Mouse (Mus musculus) induced T-regulatory cell, adult 2 months (primary cell): ENCODE results near the gene Adarb1.
A peak's percentile ranks its signal among the peaks of the same experiment; 100 is the strongest.

Experiments
- DNase-seq: peaks from one replicate; pipeline ENCODE4 v3.0.0-alpha.2; 2012; ENCODE audit warnings: low read depth

Gene Adarb1

DNA sequence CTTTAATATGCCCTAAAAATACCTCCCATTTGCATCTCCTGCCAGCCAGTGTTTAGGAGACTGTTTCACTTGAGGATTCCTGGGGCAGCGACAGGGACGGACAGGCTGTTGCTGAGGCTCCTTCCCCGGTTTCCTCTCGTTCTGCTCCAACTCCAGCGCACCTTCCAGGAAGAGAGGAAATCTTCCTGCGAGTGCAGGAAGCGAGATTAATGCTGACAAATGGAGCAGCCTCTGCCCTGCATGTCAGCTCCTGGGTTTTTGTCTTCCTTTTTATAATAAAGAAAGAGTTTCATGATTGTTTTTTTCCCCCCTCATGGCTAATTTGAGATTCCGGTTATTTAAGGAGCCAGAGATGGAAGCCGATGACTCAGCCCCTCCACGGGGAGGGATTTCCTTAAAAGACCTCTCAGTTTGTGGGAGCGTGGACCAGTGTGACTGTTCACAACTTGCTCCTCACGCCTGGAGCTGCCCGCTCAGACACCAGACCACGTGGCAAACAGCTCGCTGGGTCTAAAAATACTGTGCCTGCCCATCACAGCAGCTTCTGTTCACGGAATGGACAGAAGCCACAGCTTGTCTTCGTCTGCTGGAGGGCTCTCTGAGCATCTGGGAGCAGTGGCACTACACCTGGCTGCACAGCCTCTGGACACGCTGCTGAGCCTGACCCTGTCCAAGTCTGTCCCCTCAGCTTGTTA, 16.5 kb upstream of the Adarb1 start:
- DNase-seq = no peak

DNA sequence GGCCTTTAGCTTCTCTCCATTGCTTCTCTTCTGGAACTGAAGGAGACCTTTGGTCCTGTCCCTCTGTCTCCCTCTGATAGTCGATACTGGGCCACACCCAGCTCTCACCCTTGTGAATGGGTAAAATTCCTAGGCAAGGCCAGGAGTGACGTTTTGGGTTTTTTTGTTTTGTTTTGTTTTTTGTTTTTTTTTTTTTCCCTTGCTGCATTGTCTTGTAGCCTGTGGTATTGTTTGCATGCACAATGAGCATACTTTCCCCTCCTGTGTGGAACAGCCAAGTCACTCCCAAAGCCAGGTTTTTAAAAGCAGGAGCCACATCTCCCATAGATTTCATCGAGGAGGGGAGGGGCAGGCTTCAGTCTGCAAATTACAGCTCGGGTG, 16.0 kb upstream of the Adarb1 start:
- DNase-seq = no peak

DNA sequence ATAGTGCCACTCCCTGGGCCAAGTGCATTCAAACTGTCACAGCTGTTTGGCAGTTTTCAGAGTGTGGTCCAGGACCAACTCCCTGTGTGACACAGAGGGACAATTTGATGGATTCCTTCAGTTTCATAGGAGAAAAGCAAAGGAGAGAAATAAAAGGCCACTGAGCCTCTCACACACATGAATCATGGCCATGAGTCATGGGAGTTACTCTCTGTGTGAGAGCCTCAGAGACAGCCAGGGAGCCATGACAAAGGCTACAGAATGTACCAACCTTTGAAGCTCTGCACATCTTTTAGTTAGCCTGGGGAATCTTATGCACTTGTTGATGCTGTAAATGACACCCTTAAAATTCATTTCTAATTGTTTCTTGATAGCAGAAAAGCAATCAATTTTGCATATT, 12.7 kb upstream of the Adarb1 start:
- DNase-seq = no peak

DNA sequence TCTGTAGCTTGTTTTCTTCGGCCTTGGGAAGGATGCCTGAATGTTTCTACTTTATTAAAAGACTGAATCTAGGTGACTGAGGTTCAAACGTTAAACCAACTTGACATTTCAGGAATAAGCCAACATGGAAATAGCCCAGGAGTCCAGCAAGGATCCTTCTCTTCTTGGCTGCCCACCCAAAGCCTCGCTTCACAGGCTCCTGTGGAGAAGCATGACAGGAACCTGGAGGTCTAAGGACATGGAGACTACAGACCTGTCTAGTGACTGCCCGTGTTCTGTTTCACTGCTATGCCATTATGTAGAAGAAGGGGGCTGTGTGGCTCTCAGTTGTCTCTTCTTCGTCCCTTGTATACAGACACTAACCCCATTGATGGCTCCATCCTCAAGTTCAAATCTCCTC, 11.9 kb upstream of the Adarb1 start:
- DNase-seq = no peak

DNA sequence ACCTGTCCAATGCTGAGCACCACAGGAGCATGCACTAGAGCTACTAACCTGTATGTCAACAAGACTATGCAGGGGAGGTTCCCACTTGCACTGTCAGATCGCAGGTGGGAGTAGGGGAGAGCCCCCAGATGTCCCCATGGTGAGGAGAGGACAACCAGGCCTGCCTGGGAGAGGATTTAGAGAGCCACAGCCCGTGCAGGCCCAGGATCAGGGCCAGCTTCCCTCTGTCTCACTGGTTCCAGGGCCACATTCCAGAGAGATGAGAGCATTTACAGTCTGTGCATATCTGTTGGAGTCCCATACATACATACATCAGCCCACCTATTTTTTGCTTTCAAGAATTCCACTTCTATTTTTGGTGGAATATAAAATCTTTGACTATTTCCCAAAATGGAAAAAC, 9.5 kb upstream of the Adarb1 start:
- DNase-seq = no peak

DNA sequence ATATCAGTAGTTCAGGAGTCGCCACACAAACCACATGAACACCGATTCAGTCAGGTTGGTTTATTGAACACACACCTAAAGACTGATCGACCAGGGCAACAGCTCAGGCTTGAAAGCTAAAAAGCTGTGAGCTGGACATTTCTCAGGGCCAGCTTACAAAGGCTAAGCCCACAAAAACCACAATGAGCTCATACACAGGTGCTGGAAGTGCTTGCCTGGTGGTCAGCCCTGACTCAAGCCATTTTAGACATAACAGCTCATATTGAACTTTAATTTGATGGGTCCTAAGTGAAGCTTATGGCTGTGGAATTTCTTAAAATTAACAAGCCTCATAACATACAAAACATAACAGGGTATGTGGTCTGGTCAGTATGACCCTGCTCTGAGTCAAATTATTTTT, 2.1 kb upstream of the Adarb1 start:
- no peak for DNase-seq

DNA sequence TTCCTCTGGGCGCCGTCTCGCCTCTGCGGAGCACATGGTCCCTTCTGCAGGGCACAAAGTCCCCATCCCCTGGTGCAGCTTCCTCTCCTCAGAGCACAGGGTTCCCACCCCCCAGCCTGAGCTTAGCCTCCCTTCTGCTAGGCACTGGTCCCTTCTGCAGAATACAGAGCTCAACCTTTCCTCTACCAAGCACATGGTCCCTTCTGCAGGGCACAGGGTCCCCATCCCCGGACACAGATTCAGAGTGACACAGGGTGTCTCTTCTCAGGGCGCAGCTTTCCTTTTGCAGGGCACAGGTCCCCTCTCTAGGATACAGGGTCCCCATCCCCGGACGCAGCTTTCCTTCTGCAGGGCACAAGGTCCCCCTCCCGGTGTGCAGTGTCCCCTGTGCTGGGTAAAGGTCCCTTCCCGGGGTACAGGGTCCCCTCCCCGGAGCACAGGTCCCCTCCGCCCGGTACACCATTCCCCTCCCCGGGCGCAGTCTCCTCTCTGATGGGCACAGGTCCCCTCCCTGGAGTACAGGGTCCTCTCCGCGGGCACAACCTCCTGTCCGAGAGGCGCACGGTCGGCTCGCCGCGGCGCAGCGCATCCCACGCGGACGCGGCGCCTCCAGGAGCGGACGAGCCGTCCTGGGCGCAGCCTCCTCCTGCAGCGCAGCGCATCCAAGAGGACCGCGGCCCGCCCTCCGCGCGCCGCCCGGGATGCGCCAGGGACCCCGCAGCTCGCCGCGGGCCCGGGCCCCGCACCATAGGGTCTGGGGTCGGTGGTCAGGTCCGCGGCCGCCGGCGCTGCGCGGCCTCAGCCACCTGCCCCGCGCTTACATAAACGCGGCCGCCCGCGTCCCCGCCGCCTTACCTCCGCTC, 599 bp downstream of the Adarb1 start:
- peak; percentile 48 for DNase-seq

DNA sequence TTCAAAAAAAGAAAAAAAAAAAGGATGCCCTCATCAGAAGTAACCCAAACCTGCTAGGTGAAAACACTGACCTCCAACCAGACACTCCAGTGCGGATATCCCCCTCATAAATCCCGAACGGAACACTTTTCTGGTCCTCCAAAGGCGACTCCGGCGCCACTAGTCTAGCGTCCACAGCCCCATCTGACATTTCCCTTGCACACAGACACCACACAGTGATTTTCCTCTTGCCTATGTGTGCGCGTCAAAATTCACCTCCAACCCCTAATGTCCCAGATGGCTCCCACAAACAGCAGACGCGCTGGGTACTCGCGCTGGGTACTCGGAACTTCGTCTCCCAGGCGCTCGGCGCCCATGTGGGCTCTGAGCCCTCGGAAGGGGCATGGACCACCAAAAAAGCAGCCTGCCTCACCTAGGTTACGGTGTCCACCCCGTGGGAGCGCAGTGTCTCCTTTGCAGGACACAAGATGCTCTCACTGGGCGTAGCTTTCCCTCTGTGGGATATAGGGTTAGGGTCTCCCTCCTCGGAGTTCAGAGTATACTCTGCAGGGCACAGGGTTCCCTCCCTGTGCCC, 1.3 kb downstream of the Adarb1 start:
- DNase-seq = no peak

DNA sequence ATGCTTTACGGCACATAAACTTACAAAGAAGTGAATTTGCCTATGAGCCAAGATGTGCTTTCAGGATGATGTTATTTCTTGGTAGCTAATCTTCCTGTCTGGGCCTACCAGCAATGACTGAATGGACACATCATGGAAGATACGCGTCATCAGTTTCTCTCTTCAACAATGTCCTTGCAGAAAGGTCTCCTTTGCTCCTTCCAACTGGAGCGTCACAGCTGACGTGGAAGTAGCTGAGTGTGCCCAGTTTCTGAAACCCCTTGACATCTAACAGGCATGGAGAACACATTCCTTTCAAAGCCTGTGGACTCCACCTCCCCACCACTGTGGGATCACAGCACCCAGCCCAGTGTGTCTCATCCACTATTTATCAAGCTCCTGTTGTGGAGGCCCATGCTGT, 2.2 kb downstream of the Adarb1 start:
- DNase-seq = peak; percentile 18

DNA sequence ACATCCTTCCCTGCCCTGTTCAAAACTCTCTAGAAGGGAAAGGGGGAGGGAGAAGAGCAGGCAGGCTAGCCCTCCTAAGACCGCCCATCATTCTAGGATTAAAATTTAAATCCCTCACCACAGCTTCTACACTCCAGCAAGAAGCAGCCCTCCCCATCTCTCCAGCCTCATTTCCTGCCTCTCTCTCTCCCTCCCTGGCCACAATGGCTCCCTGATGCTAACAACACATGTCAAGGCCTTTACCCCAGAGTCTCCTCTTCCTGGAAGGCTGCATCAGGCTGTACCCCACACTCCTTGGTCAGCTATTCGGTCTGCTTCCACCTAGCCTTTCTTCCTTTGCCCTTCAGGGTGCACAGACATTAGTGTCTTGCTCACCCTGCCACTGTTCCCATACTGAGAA, 4.3 kb downstream of the Adarb1 start:
- no peak for DNase-seq

DNA sequence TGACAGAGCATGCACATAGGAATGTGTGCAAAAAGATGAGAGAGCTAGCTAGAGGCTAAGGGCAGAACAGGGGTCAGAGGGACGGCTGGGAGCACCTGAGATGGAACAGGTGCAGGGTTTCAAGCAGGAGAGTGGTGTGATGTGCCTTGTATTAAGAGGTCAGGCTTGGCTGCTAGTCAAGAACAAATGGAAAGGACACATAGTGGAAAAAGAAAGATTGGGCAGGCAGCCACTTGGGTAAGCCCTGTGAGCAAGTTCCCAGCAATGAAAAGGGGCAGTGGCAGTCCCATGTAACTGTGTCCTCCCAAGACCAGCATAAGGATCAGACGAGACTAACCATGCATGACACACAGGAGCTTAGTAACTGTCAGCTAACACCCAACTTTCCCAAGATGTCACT, 8.9 kb downstream of the Adarb1 start:
- DNase-seq = no peak

DNA sequence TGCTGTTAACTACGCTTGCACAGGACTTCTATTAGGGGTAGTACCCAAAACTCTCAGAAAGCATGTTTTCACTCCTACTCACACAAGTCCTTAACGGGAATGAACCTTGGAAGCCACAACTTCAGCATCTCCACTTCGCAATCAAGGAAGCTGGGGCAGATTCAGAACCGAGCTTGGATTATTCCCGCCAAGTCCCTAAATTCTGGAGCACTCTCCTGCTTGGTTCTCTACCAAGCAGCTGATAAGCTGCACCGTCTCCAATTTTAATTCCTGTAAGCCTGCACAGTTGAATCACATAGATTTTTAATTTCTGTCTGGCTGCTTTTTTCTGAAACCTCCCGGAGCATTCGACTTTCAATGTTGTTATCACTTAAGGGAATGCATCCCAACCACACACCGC, 9.8 kb downstream of the Adarb1 start:
- DNase-seq = no peak

DNA sequence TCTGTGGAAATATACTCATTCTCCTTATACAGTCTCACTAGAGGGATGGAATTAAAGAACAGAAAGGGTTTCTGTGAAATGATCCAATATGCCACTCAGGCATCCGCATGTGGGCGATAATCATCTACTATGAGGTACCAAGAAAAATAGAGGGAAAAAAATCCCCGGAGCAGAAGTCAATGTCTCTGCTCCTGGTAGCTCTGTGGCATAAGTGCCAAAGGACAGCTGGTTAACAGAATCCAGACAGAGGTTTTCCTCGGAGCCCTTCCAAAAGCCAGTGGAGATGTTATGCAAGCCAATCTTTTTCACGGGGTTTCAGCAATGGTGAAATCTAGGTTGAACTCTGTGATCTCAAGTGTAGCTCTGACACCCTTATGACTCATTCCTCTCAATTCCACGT, 11.6 kb downstream of the Adarb1 start:
- no peak for DNase-seq

DNA sequence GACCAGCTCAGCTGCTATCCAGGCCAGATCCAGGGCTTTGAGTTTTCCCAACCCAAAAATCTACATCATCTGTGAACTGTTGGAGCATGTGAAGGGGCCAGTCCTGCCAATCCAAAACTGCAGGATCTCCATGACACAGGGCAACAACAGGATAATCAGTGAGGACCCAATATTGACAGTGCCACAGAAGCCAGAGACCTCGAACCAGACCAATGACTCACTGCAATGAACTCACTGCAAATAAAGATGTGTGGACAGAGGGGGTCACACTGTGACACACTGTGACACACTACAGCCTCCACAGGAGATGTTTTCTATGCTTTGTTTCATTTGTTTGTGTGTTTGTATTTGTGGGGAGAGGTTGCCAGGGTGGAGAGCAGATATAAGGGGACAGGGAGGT, 15.6 kb downstream of the Adarb1 start:
- DNase-seq = no peak

DNA sequence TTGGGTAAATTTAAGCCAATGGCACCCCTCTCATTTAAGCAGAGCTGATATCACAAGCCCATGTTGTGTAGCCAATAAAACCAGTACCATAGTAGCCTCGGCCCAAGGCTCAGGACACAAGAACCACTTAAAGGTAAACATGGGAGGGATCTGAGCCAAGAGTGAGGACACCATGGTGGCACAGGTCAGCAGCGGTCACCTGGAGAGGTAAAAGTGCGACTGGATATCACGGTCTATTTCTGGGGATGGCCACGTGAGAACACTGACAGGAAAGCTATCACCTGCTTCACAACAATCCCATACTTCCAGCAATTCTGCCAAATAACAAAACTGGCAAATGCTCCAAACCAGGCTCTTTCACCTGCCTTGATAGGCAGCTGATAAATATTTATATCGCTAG, 17.0 kb downstream of the Adarb1 start:
- DNase-seq = no peak

DNA sequence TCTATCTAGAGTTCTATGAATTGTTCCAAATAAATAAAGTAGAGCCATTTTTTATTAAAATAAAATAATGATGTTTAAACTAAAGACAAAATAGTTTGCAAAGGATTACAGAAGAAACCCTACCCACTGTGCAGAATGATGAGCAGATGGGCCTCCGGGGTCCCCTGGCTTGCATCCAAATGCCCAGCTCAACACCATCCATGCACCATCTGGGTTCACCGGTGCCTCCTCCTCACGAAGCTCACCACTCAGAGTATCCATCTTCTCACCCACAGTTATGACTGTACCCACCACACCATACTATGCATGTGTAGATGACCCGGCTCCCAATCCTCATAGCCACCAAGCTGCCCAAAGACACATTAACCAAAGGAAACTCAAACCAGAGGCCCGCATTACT, 18.1 kb downstream of the Adarb1 start:
- DNase-seq = no peak

DNA sequence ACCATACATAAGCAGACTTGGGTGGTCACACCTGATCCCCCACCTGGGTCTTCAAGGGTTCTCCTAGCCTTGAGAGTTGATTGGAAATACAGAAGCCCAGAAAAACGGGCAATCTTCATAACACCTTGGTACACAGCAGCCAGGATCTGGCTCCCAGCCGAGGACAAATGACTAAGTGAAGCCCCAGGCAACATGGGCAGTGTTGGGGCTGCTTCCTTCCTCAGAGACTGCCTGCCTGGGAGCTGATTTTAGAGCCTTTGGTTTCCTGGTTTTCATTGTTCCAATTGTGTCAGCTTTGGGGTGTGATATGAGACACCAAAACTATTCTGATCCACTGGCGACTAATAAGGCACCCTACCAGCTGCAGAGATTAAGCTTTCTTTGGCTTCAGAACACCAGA, 20.0 kb downstream of the Adarb1 start:
- DNase-seq = no peak

DNA sequence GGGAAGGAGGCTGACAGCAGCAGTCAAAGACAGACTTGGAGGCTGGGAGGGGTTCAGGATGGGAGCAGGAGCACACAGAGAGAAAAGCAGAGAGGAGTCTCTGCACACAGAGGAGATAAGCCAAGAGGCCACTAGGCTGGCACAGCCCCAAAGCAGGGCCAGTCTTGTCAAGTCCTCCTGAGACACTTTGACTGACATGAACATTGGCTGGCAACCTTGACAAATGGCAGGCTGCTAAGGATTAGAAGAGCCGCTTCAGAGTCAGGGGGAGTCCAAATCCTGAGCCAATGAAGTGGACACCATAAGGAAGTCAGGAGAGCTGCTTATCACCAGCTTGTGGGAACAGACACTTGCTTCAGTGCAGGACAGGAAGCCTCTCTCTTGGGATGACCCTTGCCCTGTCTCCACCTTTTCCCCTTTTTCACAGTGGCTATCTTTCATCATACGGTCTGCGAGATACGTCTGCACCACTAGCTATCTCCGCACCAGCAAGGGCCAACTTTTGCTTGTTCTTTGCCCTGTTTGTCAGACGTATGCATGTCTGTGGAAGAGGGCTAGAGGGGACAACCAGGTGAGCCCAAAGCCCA, 20.9 kb downstream of the Adarb1 start:
- no peak for DNase-seq

DNA sequence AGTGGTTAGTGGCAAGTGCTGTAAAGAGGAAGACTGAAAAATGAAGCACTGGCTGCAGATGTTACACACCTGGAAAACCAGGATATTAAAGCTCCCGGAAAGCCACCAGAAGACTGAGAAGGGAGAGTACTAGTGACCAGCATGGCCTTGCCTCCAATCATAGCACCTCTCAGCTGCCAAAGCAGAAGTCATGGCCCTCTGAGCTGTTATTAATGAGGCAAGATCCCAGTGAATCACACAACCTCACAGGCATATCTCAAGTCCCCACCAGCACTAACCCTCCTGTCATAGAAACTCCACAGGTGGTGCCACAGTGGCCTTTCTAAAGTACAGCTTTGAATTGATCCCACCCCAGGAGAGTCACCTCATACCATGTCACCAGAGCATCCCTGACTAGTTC, 22.1 kb downstream of the Adarb1 start:
- no peak for DNase-seq

DNA sequence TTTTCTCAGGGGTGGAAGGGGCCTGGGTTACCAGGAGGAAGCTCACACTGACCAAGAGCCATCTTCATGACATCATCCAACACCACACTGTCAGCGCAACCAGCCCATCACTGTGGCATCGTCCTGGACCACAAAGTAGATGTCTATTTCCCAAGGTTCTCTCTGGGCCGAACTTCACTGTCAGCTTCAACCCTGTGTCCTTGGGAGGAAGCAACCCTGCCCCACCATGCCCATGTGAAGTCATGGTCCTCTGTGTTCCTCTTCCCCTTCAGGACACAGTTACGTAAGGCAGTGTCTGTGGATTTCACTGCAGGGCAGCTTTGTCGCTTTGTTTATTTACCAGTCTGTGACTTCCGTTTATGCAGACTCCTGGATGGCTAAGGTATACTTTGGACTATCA, 27.0 kb downstream of the Adarb1 start:
- DNase-seq = no peak

DNA sequence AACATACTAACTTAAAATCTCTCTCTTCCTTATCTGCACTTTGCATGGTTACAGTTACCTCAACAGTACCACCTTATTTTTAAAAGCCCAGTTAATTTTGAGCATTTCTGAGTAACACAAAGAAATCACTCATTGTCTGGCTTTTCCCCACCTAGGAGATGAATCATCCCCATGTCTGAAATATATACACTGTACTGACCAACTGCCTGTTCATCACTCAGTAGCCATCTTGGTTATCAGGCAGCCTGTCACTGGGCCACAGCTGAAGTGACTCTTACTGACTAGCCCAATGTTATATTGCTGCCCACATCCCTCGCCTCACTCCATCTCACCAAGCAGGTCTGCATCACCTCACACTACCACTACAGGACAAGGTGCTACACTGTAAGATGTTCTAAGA, 30.5 kb downstream of the Adarb1 start:
- DNase-seq = no peak

DNA sequence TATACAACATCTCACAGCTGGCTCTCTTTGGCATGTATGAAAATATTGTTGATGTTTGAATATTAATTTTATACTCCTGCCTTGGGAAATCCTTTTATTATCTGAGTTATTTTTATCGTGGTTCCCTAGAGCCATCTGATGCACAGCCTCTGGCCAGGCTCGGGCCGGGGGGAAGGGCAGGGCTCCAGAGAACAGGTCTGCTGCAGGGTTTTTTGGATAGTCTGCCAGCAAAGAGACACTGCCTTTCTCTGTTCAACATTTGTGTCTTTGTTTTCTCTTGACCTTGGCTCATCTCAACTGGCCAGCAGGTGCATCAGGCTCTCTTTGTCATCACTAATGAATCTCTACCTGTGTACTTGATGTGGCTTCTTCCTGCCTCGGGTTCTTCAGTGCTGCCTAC, 32.3 kb downstream of the Adarb1 start:
- DNase-seq = no peak

DNA sequence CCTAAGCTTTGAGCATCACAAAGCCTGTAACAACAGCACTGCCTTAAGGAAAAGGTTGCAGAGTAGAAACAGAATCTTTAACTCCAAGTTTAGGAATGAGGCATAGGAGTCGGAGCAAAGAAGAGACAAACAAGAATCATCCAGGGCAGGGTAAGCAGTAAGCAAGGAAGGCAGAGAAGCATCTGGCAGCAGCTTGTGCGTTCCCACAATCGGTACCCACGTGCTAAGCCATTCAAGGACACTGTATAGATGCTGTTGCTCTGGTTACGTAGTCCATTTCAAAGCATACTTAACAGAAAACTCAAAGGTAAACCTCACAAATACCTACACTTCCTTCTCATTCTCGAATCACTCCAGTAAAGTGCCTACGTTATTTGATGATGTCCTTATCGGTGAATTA, 35.0 kb downstream of the Adarb1 start:
- no peak for DNase-seq
